Comparison of ENCODE assay signal across 9 mouse cellular contexts in the genomic region with DNA sequence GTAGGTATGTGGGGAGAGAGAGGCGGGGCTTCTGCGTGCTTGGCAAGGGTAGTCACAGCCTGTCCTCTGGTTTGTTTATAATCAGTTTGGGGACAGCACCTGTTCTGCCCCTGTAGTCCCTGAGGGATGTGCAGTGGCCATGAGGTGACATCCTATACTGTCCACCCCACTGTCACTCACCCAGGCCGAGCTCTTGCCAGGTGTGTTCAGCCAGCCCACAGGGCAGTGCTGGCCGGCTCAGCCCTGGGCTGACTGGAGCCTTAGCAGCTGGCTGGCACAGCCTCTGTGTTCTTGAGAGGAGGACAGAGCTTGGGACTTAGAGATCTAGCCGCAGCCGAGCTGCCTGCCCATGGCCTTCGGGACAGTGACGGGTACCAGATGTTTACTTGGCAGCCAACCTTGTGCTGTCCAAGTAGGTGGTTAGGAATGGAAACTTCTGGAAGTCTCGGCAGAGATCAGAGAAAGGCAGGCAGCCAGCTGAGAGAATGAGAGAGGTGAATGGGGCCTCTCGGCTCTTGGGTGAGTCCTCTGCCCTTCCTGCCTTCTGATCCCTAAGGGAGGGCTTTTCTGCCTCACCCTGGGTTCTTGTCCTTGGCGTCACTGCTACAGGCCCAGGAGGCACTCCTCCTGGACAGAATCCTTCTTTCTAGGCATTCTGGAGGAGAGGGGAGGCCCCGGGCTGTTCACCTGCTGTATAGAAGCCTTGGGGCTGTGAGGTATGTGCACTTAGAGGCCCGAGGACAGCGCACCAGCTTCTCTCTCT. TPM values are rescaled to one million over a fixed set of nuclear protein-coding genes. Genes with fewer than 3 reads are reported as not detected.
A peak's percentile ranks its signal among the peaks of the same experiment; 100 is the strongest.
DNase-seq lines count a peak whose midpoint lies in the region; ATAC-seq and TF ChIP-seq lines count a peak whose summit lies in the region.
"Had no signal": no experiment of that assay in that cellular context is flagged by ENCODE, and none has a peak within 500 bp of the region (broad histone marks: within the 10 kb centered on the region; RNA-seq: fewer than 3 reads in every experiment).

No protein-coding gene starts in this region.

- peaks cover 11% of the 10 kb centered on the region for H3K36me3 ChIP-seq in heart, embryonic 16.5 days (ENCODE audit: control insufficient read depth, insufficient read depth)
- H3K36me3 ChIP-seq in lung, embryonic 14.5 days (ENCODE audit: insufficient read depth) = no peaks in the 10 kb centered on the region
- H3K36me3 ChIP-seq in forebrain, embryonic 13.5 days (ENCODE audit: poor library complexity, severe bottlenecking) = no peaks in the 10 kb centered on the region

- DNase-seq in gastrocnemius, adult 18-20 months (ENCODE audit: low spot score) = peak; percentile 91
- no peak for DNase-seq in gastrocnemius, postnatal 4 days (ENCODE audit: low spot score in 2 of 2)
- DNase-seq in adrenal gland, postnatal 10 days = peak; percentile 56
- peak; percentile 88 for DNase-seq in lung, embryonic 14.5 days
- DNase-seq in embryo, embryonic 11 days = no peak
- no peak for DNase-seq in neural tube, embryonic 10.5 days (ENCODE audit: extremely low spot score, low spot score)
- DNase-seq: cerebellum, adult 9-10 months had no signal

- peak overlapping the region; percentile 53; the same call in 1 of the 2 replicates for H3K27ac ChIP-seq in heart, embryonic 16.5 days (ENCODE audit: low read length)
- H3K27ac ChIP-seq in lung, embryonic 14.5 days (ENCODE audit: low read depth) = no peak overlapping the region
- no peak overlapping the region for H3K27ac ChIP-seq in forebrain, embryonic 13.5 days

- 39% methylated on average over 14 of the region's 14 CpGs for WGBS in heart, embryonic 16.5 days
- 35% methylated on average over 14 of the region's 14 CpGs for WGBS in lung, embryonic 14.5 days
- 76% methylated on average over 14 of the region's 14 CpGs for WGBS in forebrain, embryonic 13.5 days

- no peak overlapping the region for H3K4me2 ChIP-seq in heart, embryonic 16.5 days (ENCODE audit: low read depth, low read length)
- no peak overlapping the region for H3K4me2 ChIP-seq in lung, embryonic 14.5 days
- no peak overlapping the region for H3K4me2 ChIP-seq in forebrain, embryonic 13.5 days

- peak; percentile 56 for ATAC-seq in heart, embryonic 16.5 days (replicated peaks; ENCODE audit: extremely low read depth, insufficient read depth, low FRiP score)
- peak; percentile 88 for ATAC-seq in lung, embryonic 14.5 days (ENCODE audit: insufficient read depth)
- no peak for ATAC-seq in forebrain, embryonic 13.5 days

- no peak overlapping the region for H3K4me3 ChIP-seq in heart, embryonic 16.5 days (ENCODE audit: low read length)
- no peak overlapping the region for H3K4me3 ChIP-seq in lung, embryonic 14.5 days (ENCODE audit: low read depth, low read length)
- no peak overlapping the region for H3K4me3 ChIP-seq in forebrain, embryonic 13.5 days

- peaks cover 5% of the 10 kb centered on the region; the same call in 1 of the 2 replicates for H3K9me3 ChIP-seq in heart, embryonic 16.5 days (replicated peaks; ENCODE audit: control insufficient read depth, low read length)
- H3K9me3 ChIP-seq in lung, embryonic 14.5 days (ENCODE audit: low read depth, low read length) = peaks cover 6% of the 10 kb centered on the region; the same call in 1 of the 2 replicates
- peaks cover 5% of the 10 kb centered on the region for H3K9me3 ChIP-seq in forebrain, embryonic 13.5 days (replicated peaks)

- no peak for TF ChIP-seq CTCF in lung, embryonic 14.5 days (IDR thresholded peaks at IDR 0.05; ENCODE audit: low read depth)

- no peaks in the 10 kb centered on the region for H3K27me3 ChIP-seq in heart, embryonic 16.5 days (ENCODE audit: control insufficient read depth, insufficient read depth, low read length)
- H3K27me3 ChIP-seq in lung, embryonic 14.5 days (ENCODE audit: insufficient read depth, low read length) = no peaks in the 10 kb centered on the region
- no peaks in the 10 kb centered on the region for H3K27me3 ChIP-seq in forebrain, embryonic 13.5 days

- no peak overlapping the region for H3K9ac ChIP-seq in heart, embryonic 16.5 days (ENCODE audit: low read length)
- H3K9ac ChIP-seq in lung, embryonic 14.5 days = no peak overlapping the region
- H3K9ac ChIP-seq in forebrain, embryonic 13.5 days = no peak overlapping the region

- peaks cover 25% of the 10 kb centered on the region for H3K4me1 ChIP-seq in heart, embryonic 16.5 days (ENCODE audit: control insufficient read depth, insufficient read depth, low read length)
- no peaks in the 10 kb centered on the region for H3K4me1 ChIP-seq in lung, embryonic 14.5 days (ENCODE audit: insufficient read depth)
- H3K4me1 ChIP-seq in forebrain, embryonic 13.5 days = no peaks in the 10 kb centered on the region

RNA-seq across cellular contexts. Expression of gene Tfeb, which starts 12.1 kb away (rescaled TPM):
- total RNA-seq in gastrocnemius, adult 18-20 months (2021) = 100 to 1,000 TPM in 1 of 2 experiments, 10 to 100 TPM in 1; 93.6 to 108 TPM
- total RNA-seq in gastrocnemius, postnatal 4 days (2021) = 10 to 100 TPM; 62.2 to 72.7 TPM
- 10 to 100 TPM; 19.9 to 29.7 TPM for total RNA-seq in adrenal gland, postnatal 10 days (2021)
- 25.7 and 28.9 TPM in 2 replicates for polyA plus RNA-seq in heart, embryonic 16.5 days (2015; fragmentation: Nextera tagmentation; extraction: Ambion mirVana)
- 7.6 and 9.3 TPM in 2 replicates for polyA plus RNA-seq in lung, embryonic 14.5 days (2014; fragmentation: Nextera tagmentation; extraction: Ambion mirVana)
- 1.5 and 1.7 TPM in 2 replicates for polyA plus RNA-seq in forebrain, embryonic 13.5 days (2015; fragmentation: Nextera tagmentation; extraction: Ambion mirVana)

RNA-seq across cellular contexts. Expression of gene Pgc, which starts 22.3 kb away (rescaled TPM):
- not detected for total RNA-seq in gastrocnemius, adult 18-20 months (2021)
- total RNA-seq in gastrocnemius, postnatal 4 days (2021) = not detected
- not detected for total RNA-seq in adrenal gland, postnatal 10 days (2021)
- polyA plus RNA-seq in heart, embryonic 16.5 days (2015; fragmentation: Nextera tagmentation; extraction: Ambion mirVana) = 0.56 and 1.7 TPM in 2 replicates
- 7.6 and 9.1 TPM in 2 replicates for polyA plus RNA-seq in lung, embryonic 14.5 days (2014; fragmentation: Nextera tagmentation; extraction: Ambion mirVana)
- polyA plus RNA-seq in forebrain, embryonic 13.5 days (2015; fragmentation: Nextera tagmentation; extraction: Ambion mirVana) = not detected in 2 replicates

RNA-seq across cellular contexts. Expression of gene Prickle4, which starts 54.4 kb away (rescaled TPM):
- total RNA-seq in gastrocnemius, adult 18-20 months (2021) = 1 to 10 TPM; 2.3 to 2.6 TPM
- 1 to 10 TPM; 1.6 to 3.9 TPM for total RNA-seq in gastrocnemius, postnatal 4 days (2021)
- 1 to 10 TPM; 2.2 to 4.8 TPM for total RNA-seq in adrenal gland, postnatal 10 days (2021)
- 0.72 and 0.84 TPM in 2 replicates for polyA plus RNA-seq in heart, embryonic 16.5 days (2015; fragmentation: Nextera tagmentation; extraction: Ambion mirVana)
- polyA plus RNA-seq in lung, embryonic 14.5 days (2014; fragmentation: Nextera tagmentation; extraction: Ambion mirVana) = 1.5 TPM in 1 of 2 replicates, not detected in the other
- not detected in 2 replicates for polyA plus RNA-seq in forebrain, embryonic 13.5 days (2015; fragmentation: Nextera tagmentation; extraction: Ambion mirVana)

RNA-seq across cellular contexts. Expression of gene Gm21981, which starts 54.7 kb away (rescaled TPM):
- total RNA-seq in gastrocnemius, adult 18-20 months (2021) = under 1 TPM; 0.28 to 0.59 TPM
- 1 to 10 TPM in 1 of 2 experiments, under 1 TPM in 1; 0.42 to 1.1 TPM for total RNA-seq in gastrocnemius, postnatal 4 days (2021)
- 1 to 10 TPM; 1.1 to 1.5 TPM for total RNA-seq in adrenal gland, postnatal 10 days (2021)
- polyA plus RNA-seq in heart, embryonic 16.5 days (2015; fragmentation: Nextera tagmentation; extraction: Ambion mirVana) = 0.24 and 0.39 TPM in 2 replicates
- 1.1 and 1.3 TPM in 2 replicates for polyA plus RNA-seq in lung, embryonic 14.5 days (2014; fragmentation: Nextera tagmentation; extraction: Ambion mirVana)
- 0.21 and 0.54 TPM in 2 replicates for polyA plus RNA-seq in forebrain, embryonic 13.5 days (2015; fragmentation: Nextera tagmentation; extraction: Ambion mirVana)

Comparison
In these comparisons a context has a peak if more than half of its experiments do, and no peak if none do; other contexts are left out.
1. DNase-seq: peak in gastrocnemius, adult 18-20 months (single experiment), adrenal gland, postnatal 10 days (single experiment) and lung, embryonic 14.5 days (single experiment); none in gastrocnemius, postnatal 4 days (0 of 2), embryo, embryonic 11 days (single experiment) and neural tube, embryonic 10.5 days (single experiment).